Mouse (Mus musculus) E14TG2a.4 (cell line): ENCODE results near the gene Il2rg.

Source experiments
- CTCF ChIP-seq: conservative IDR thresholded peaks from 2 replicates; pipeline ENCODE4 v1.5.1; 2014; ENCODE audit warnings: low read length
- NANOG ChIP-seq: IDR thresholded peaks from 2 replicates; pipeline ENCODE4 v1.6.1; 2014; ENCODE audit warnings: borderline replicate concordance, low read length, mixed read lengths
- POU5F1 ChIP-seq: IDR thresholded peaks from 2 replicates; pipeline ENCODE4 v1.6.1; 2014; ENCODE audit warnings: low read length, borderline replicate concordance

- TF ChIP-seq CTCF (no peak), NANOG (peak; percentile 74; the same call in 1 of the 2 replicates), POU5F1 (no peak)
Measured at GRCm38 (mm10) chrX:101273410-101273809, 5.4 kb upstream of the Il2rg start.
